Mouse (Mus musculus): ENCODE results near the gene Apom. TPM values are rescaled to one million over a fixed set of nuclear protein-coding genes. Genes with fewer than 3 reads are reported as not detected.
A peak's percentile ranks its signal among the peaks of the same experiment; 100 is the strongest.

The Apom gene
- polyA plus RNA-seq, 1 experiment from 2014 or later = 0.19 TPM

DNA sequence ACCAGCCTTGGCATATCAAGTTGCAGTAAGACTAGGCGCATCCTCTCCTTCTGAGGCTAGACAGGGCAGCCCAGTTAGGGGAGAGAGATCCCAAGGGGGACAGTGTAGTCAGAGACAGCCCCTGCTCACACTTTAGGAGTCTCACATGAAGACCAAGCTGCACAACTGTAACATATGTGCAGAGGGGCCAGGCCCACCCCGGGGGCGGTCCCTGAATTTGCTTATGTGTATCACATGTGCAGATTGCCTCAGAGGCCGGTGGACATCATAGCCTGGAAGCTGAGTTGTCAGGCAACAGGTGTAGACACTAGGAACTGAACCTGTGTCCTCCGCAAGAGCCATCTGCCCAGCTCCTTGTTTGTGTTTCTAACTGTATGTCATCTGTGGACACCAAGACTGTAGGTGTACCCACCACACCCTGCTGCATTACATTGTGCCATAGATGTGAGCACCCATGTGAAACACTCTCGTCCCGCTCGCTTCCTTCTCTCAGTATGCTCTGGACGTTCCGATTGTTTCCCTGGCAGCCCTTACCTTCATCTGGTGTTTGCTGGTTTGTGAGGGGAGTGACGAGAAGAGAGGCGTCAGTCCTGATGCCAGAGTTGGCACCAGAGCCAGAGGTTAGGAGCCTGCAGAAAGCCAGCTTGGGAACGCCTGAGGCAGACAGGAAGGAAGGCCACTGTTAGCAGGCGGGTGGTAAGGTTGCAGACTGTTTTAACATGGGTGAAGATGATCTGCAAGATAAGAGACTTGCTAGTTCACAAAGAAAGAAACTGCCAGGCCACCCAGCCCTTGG, 39.2 kb downstream of the Apom start:
- no peaks in the 10 kb centered on the region for H3K4me1 ChIP-seq (ENCODE audit: insufficient read depth, low read depth, low read length)
- H3K9me3 ChIP-seq (ENCODE audit: low read length) = no peaks in the 10 kb centered on the region
- H3K9ac ChIP-seq (replicated peaks; ENCODE audit: low read depth) = no peak overlapping the region
- H3K27me3 ChIP-seq (replicated peaks; ENCODE audit: insufficient read depth, low read length) = no peaks in the 10 kb centered on the region
- no peak overlapping the region for H3K27ac ChIP-seq (ENCODE audit: low read length)
- 88% methylated on average over 14 of the region's 14 CpGs for WGBS
- no peak overlapping the region for H3K4me2 ChIP-seq (replicated peaks; ENCODE audit: low read depth, low read length)
- DNase-seq (ENCODE audit: low spot score) = no peak
- TF ChIP-seq CTCF (IDR thresholded peaks at IDR 0.05) = no peak
- TF ChIP-seq EP300 (IDR thresholded peaks at IDR 0.05) = no peak
- H3K36me3 ChIP-seq (ENCODE audit: insufficient read depth, low read length) = peaks cover 29% of the 10 kb centered on the region
- ATAC-seq = no peak
- H3K4me3 ChIP-seq (ENCODE audit: low read depth, low read length) = no peak overlapping the region

DNA sequence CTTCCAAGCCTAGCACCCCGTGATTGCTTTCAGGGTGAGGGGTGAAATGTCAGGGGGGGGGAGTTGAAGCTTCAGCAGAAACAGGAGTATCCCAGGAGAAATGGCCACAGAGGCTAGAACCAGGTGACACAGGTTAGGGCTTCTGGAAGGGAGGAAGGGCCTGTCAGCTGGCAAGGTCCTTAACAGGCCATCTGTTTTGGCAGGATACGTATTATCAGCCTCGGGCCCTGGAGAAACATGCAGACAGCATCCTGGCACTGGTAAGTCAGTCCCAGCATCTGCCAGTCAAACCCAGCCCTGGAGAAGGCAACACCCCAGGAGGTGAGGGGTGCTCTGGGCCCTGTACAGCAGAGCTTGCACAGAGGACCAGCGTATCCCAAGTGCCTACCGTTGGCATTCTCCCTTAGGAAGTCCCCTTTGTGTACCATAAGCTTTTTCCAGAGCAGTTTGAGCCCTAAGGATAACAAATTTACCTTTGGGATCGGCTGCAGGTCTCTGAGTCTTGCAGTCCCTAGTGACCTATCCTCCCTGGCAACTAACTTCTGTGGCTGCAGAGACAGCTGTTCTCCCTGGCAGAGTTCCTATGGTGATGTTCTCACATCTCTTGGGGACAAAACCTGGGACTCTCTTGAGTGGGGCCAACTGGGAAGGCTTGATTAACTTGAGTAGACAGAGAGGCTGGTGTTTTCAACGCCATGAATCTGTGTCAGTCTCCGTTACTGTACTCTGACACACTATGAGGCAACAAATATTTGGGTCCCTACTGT, 41.5 kb downstream of the Apom start:
- ATAC-seq (no peak), DNase-seq (ENCODE audit: low spot score) (no peak)
- Histone ChIP-seq H3K4me3 (ENCODE audit: low read depth, low read length) (peak overlapping the region; percentile 72), H3K4me2 (replicated peaks; ENCODE audit: low read depth, low read length) (peak overlapping the region; percentile 59), H3K27ac (ENCODE audit: low read length) (0 out of 2 replicates have a peak overlapping the region, but pooled peaks have one; percentile 99), H3K27me3 (replicated peaks; ENCODE audit: insufficient read depth, low read length) (no peaks in the 10 kb centered on the region), H3K4me1 (ENCODE audit: insufficient read depth, low read depth, low read length) (no peaks in the 10 kb centered on the region), H3K36me3 (ENCODE audit: insufficient read depth, low read length) (peaks cover 14% of the 10 kb centered on the region; the same call in 1 of the 2 replicates), H3K9me3 (ENCODE audit: low read length) (no peaks in the 10 kb centered on the region), H3K9ac (replicated peaks; ENCODE audit: low read depth) (peak overlapping the region; percentile 89; the same call in 1 of the 2 replicates)
- WGBS = 56% methylated on average over 8 of the region's 8 CpGs
- TF ChIP-seq CTCF (IDR thresholded peaks at IDR 0.05) (no peak), EP300 (IDR thresholded peaks at IDR 0.05) (no peak)

DNA sequence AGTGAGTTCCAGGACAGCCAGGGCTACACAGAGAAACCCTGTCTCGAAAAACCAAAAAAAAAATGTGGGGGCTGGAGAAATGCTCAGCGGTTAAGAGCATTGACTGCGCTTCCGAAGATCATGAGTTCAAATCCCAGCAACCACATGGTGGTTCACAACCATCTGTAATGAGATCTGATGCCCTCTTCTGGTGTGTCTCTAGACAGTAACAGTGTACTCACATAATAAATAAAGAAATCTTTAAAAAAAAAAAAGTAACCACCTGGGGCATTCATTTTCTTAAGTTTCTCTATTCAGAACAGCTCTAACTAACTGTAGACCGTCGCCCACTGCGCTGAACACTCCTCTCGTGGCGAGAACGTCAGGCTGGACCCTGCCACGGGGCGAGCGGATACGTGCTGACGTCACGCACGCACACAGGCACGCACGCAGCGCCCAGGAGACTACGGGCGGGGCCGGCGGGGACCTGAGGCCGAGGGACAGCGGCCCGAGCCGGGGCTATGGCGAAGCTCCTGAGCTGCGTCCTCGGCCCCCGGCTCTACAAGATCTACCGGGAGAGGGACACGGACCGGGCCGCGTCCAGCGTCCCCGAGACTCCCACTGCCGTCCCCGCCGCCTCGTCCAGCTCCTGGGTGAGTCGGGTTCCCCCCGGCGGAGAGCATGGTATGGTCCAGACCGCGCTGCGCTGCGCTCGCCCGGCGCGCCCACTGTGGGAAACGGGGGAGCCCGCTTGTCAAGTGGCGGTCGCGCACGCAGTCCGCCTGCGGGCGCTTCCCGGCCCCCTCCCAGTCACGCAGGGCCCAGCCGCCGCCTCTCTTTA, 42.8 kb downstream of the Apom start, which contains the start of gene Abhd16a:
Gene Abhd16a, plus strand, starts transcription at position 439 of the 820 bp plus-strand sequence.
- Histone ChIP-seq H3K4me3 (ENCODE audit: low read depth, low read length) (peak within 1 kb of the TSS; percentile 72), H3K36me3 (ENCODE audit: insufficient read depth, low read length) (peaks cover 14% of the 10 kb centered on the region; the same call in 1 of the 2 replicates), H3K4me2 (replicated peaks; ENCODE audit: low read depth, low read length) (peak within 1 kb of the TSS; percentile 59), H3K27ac (ENCODE audit: low read length) (peak within 1 kb of the TSS; percentile 99), H3K9me3 (ENCODE audit: low read length) (no peaks in the 10 kb centered on the region), H3K27me3 (replicated peaks; ENCODE audit: insufficient read depth, low read length) (no peaks in the 10 kb centered on the region), H3K4me1 (ENCODE audit: insufficient read depth, low read depth, low read length) (no peaks in the 10 kb centered on the region), H3K9ac (replicated peaks; ENCODE audit: low read depth) (peak within 1 kb of the TSS; percentile 89)
- DNase-seq (ENCODE audit: low spot score) = peak; percentile 98
- peak; percentile 47 for TF ChIP-seq CTCF (IDR thresholded peaks at IDR 0.05)
- TF ChIP-seq EP300 (IDR thresholded peaks at IDR 0.05) = 0 out of 2 replicates have a peak, but pooled peaks have one; percentile 9
- ATAC-seq = peak; percentile 99
- 3% methylated on average over 59 of the region's 67 CpGs for WGBS

DNA sequence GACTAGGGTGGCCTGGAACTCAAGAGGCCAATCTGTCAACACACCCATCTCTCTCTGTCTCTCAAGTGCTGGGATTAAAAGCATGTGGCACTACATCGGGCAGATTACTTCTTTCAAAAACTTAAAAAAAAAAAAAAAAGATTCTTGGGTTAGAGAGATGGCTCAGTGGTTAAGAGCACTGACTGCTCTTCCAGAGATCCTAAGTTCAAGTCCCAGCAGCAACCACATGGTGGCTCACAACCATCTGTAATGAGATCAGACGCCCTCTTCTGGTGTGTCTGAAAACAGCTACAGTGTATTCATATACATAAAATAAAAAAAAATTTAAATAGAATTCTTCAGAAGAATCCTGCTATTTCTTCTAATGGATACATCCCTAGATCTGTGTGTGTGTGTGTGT, 43.7 kb downstream of the Apom start:
- H3K9ac ChIP-seq (replicated peaks; ENCODE audit: low read depth) = no peak overlapping the region
- 21% methylated on average over 2 of the region's 2 CpGs for WGBS

DNA sequence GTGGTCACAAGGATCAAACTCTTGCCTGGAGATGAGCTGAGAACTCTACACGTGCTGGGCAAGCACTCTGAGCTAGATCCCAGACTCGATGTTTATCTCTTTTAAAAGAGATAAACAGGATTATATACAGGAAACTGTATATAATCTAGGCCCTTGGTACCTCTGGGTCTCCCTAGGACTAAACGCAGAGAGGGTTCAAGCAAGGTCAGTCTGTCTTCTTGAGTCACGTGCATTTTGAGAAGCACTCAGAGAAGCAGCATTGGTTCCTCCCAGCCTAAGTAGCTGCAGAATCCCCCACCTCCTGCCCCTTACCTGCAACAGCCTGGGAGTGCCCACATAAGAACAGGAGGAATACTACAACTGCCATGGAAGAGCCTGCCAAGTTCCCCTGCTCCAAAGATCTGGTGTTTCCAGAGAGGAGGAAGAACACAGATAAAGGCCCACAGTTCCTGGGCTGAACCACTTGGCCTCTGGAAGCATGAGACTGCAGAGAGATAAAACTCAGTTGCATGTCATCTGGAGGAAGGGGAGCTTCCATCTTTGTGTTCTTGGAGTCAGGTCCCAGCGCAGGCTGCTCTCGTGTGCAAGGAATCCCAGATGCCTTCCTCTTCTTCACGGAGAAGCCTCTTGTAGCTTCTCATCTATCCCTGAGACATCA, 46.5 kb downstream of the Apom start, which contains the start of gene Ly6g6f:
Gene Ly6g6f, minus strand, starts transcription at position 403 of the 658 bp plus-strand sequence.
- no peaks in the 10 kb centered on the region for H3K27me3 ChIP-seq (replicated peaks; ENCODE audit: insufficient read depth, low read length)
- TF ChIP-seq EP300 (IDR thresholded peaks at IDR 0.05) (no peak), CTCF (IDR thresholded peaks at IDR 0.05) (no peak)
- no peak within 1 kb of the TSS for H3K4me3 ChIP-seq (ENCODE audit: low read depth, low read length)
- H3K9ac ChIP-seq (replicated peaks; ENCODE audit: low read depth) = no peak within 1 kb of the TSS
- H3K4me2 ChIP-seq (replicated peaks; ENCODE audit: low read depth, low read length) = no peak within 1 kb of the TSS
- H3K36me3 ChIP-seq (ENCODE audit: insufficient read depth, low read length) = no peaks in the 10 kb centered on the region
- H3K9me3 ChIP-seq (ENCODE audit: low read length) = no peaks in the 10 kb centered on the region
- DNase-seq (ENCODE audit: low spot score) = no peak
- H3K27ac ChIP-seq (ENCODE audit: low read length) = no peak within 1 kb of the TSS
- 52% methylated on average over 7 of the region's 7 CpGs for WGBS
- ATAC-seq = no peak
- no peaks in the 10 kb centered on the region for H3K4me1 ChIP-seq (ENCODE audit: insufficient read depth, low read depth, low read length)

More for the DNA sequence above, 43.7 kb downstream of the Apom start:
- DNase-seq (ENCODE audit: low spot score) (no peak), ATAC-seq (no peak)
- peaks cover 14% of the 10 kb centered on the region; the same call in 1 of the 2 replicates for H3K36me3 ChIP-seq (ENCODE audit: insufficient read depth, low read length)
- H3K4me3 ChIP-seq (ENCODE audit: low read depth, low read length) = no peak overlapping the region
- TF ChIP-seq CTCF (IDR thresholded peaks at IDR 0.05) = peak; percentile 58
- TF ChIP-seq EP300 (IDR thresholded peaks at IDR 0.05) = no peak
- H3K27ac ChIP-seq (ENCODE audit: low read length) = no peak overlapping the region
- H3K9me3 ChIP-seq (ENCODE audit: low read length) = no peaks in the 10 kb centered on the region
- H3K27me3 ChIP-seq (replicated peaks; ENCODE audit: insufficient read depth, low read length) = no peaks in the 10 kb centered on the region
- H3K4me2 ChIP-seq (replicated peaks; ENCODE audit: low read depth, low read length) = no peak overlapping the region
- H3K4me1 ChIP-seq (ENCODE audit: insufficient read depth, low read depth, low read length) = no peaks in the 10 kb centered on the region
